Mouse (Mus musculus) CD4-positive helper T cell, adult 2 months (primary cell): Measurements from ENCODE around the gene Traip.

Source experiments
- DNase-seq: peaks from one replicate; pipeline ENCODE4 v3.0.0-alpha.2; 2012; ENCODE audit warnings: low read depth, missing footprints, low spot score

Traip gene

GRCm38 (mm10) chr9:107970311-107970710 lies 20.4 kb downstream of the Traip start:
- DNase-seq, result no peak

GRCm38 (mm10) chr9:107971690-107972541 lies 22.0 kb downstream of the Traip start:
- peak; percentile 58 for DNase-seq

- no peak for DNase-seq
Measured at GRCm38 (mm10) chr9:107974491-107975171, 24.7 kb downstream of the Traip start.

- DNase-seq, result peak; percentile 82
Measured at GRCm38 (mm10) chr9:107975399-107976386, 25.8 kb downstream of the Traip start, which contains the start of gene Uba7. Gene Uba7, plus strand, starts transcription at chr9:107975505.

- no peak for DNase-seq
Measured at GRCm38 (mm10) chr9:107978815-107979214, 28.9 kb downstream of the Traip start.

GRCm38 (mm10) chr9:107981684-107982605 lies 32.0 kb downstream of the Traip start:
- no peak for DNase-seq

- peak; percentile 41 for DNase-seq
Measured at GRCm38 (mm10) chr9:107982681-107983346, 32.9 kb downstream of the Traip start, which contains the start of gene Gm20661. Gene Gm20661, plus strand, starts transcription at chr9:107983058.

GRCm38 (mm10) chr9:107983421-107983890 lies 33.5 kb downstream of the Traip start:
- DNase-seq, result no peak

- no peak for DNase-seq
Measured at GRCm38 (mm10) chr9:107984052-107984753, 34.3 kb downstream of the Traip start.

GRCm38 (mm10) chr9:107984754-107985055 lies 34.8 kb downstream of the Traip start:
- no peak for DNase-seq

GRCm38 (mm10) chr9:107985131-107986119 lies 35.5 kb downstream of the Traip start, which contains the start of gene Inka1:
Gene Inka1, minus strand, starts transcription at chr9:107985879.
- DNase-seq, result peak; percentile 92

- DNase-seq, result peak; percentile 73
Measured at GRCm38 (mm10) chr9:107986376-107986775, 36.4 kb downstream of the Traip start.

GRCm38 (mm10) chr9:107987950-107988349 lies 38.0 kb downstream of the Traip start:
- DNase-seq, result no peak

- no peak for DNase-seq
Measured at GRCm38 (mm10) chr9:107992197-107992596, 42.3 kb downstream of the Traip start, which contains the start of gene Cdhr4. Gene Cdhr4, plus strand, starts transcription at chr9:107992497.

- DNase-seq, result no peak
Measured at GRCm38 (mm10) chr9:107993013-107993412, 43.1 kb downstream of the Traip start.

- DNase-seq, result peak; percentile 34
Measured at GRCm38 (mm10) chr9:107994464-107994863, 44.5 kb downstream of the Traip start.

- no peak for DNase-seq
Measured at GRCm38 (mm10) chr9:107995513-107995912, 45.6 kb downstream of the Traip start.

GRCm38 (mm10) chr9:107996049-107996448 lies 46.1 kb downstream of the Traip start, which contains the start of gene Gm20662:
Gene Gm20662, plus strand, starts transcription at chr9:107996349.
- DNase-seq, result no peak
